Mouse (Mus musculus) right cerebral cortex, postnatal 25 days (tissue): ENCODE measurements around the gene Prr12.

Source experiments
- DNase-seq: peaks from one replicate; pipeline ENCODE4 v3.0.0; 2022

The Prr12 gene

DNA sequence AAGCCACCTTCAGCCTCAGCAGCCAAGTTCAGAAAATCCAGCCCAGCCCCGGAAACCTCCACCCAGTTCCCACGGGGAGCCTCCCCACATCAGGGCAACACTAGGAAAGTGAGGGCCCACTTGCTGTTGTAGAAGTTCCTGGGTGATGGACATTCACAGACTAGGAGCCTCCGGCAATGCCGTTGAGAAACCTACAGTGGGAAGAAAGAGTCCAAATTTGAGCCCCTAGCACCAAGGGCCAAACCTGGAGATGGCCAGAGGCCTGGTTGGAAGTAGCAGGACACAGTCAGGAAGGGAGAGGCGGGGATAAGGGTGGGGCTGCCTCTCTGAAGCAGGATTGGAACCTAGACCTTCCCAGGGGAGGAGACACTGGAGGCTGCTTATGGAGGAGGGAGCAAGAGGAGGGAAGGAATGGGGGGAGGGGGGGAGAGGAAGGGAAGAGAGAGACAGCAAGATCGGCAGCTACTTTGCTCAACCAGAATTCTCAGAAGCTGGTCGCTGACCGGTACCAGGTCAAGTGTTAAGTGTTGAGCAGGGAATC lies 33.6 kb downstream of the Prr12 start:
- no peak for DNase-seq

DNA sequence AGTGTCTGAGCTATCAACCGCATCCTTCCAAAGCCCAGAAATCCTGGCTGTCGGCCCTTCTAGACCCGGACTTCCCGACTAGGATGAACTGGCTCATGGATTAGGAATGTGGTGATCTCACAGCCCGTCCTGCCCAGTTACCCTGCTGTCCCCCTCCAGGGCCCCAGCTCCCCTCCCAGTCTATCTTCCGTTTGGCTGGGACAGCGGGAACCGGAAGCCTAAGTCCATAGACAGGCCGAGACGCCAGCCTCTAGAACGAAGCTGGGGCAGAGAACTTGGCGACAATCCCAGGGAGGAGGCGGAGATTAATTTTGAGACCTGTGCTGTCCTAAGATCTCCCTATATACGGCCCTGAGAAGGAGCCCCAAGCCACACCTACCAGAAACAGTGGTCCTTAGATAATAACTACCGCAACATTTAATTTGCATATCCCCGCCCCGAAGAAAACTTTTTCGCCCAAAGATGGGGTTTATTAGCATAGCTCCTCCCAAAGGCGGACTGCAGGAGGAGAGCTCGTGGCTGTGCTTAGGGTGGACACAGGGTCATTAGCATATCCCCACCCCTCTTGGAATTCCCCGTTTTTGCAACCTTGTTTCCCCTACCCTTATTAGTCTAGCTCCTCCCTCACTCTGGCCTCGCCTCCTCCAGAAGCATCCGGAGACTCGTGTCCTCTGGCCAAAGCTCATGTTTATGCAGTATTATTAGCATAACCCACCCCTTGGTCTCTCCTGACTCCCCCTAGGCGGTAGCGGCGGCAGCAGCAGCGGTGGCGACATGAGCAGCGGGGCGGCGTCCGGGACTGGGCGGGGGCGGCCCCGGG lies 35.2 kb downstream of the Prr12 start, which contains the start of gene Rras:
TSS of gene Rras (plus strand) at position 720 of the 820 bp plus-strand sequence.
- DNase-seq, result peak; percentile 83

DNA sequence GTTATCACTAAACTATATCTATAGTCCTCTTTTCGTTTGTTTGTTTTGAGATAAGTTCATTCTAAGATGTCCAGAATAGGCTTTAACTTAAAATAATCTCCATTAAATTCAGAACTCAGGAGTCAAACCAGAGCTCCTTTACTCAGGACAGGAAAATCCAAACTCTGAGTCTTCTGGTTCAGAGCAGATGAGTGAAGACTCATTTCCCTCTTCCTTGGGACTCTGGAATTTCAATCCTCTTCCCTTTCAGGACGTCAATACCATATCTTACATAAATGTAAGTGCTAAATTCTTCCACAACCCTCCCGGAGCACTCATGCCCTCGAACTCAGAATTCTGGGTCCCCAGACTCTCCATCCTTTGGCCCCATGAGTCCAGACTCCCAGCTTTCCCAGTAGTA lies 35.9 kb downstream of the Prr12 start:
- DNase-seq, result no peak

DNA sequence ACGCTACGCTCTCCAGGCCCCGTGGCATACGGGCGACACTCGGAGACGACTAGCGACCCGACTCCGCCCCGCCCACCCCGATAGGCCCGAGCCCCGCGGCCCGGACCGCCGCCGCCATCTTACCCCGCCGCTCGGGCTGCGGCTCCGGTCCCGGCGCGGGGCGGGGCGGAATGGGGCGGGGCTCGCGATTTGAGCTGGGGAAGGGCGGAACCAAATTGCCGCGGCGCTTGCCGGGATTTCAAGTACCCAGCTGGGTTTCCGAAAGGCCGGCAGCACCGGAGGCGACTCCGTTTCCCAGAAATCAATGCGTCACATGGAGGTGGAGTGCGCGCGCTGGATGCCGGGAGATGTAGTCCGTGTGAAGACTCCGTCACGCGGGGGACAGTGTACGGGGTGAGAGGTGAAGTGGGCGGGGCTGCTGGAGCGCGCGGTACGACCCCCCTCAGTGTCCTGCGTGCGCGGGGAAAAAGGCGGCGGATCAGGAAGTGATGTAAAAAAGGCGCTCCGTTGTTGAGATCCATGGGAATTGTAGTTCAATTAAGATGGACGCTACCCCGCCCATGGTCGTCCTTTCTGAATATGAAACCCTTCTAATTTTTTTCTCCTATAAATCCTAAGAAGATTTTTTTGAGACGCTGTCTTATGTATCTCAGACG lies 36.6 kb downstream of the Prr12 start, which contains the start of gene Scaf1:
TSS of gene Scaf1 (minus strand) at position 407 of the 656 bp plus-strand sequence.
- DNase-seq, result peak; percentile 99

DNA sequence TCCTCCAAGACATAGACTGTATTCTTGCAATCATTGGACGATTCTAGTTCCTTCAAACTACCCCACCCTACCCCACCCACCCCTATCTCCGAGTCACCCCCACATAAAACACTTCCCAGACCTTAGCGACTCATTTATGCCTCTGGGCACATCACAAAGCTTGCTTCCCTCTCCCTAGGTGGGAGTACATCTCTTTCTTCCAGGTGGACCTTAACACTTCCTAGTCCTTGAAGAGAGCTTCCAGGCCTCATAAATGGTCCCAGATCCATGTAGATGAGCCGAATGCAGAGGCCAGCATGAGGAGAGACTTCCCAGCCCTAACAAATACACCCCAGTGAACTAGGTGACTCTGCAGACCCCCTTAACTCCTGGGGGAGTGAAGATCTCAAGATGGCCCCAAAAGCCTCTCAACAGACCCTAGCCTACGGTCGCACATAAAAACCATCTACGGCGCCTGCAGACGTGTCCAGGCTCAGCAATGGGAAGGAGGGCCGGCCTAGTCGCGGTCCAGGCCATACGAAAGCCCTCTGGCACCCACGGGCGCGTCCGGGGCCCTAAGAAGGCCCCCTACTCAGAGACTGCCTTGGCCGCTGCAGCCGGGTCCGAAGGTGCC lies 37.2 kb downstream of the Prr12 start:
- no peak for DNase-seq

DNA sequence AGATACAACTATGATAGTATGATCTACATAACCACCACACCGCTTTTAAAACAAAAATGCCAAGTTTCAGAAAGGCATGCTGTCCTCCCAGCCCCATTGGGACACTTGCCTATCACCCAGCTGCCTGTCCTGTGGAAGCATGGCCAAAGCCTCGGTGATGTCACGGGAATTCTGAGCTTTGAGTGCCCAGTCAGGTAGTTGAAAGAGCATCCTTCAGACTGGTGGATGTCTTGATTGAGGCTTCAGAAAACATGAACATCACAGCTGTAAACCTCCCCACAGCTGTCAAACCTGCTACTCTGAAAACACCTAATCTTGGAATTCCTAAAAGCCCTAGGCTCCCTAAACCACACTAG lies 38.6 kb downstream of the Prr12 start:
- DNase-seq, result no peak

DNA sequence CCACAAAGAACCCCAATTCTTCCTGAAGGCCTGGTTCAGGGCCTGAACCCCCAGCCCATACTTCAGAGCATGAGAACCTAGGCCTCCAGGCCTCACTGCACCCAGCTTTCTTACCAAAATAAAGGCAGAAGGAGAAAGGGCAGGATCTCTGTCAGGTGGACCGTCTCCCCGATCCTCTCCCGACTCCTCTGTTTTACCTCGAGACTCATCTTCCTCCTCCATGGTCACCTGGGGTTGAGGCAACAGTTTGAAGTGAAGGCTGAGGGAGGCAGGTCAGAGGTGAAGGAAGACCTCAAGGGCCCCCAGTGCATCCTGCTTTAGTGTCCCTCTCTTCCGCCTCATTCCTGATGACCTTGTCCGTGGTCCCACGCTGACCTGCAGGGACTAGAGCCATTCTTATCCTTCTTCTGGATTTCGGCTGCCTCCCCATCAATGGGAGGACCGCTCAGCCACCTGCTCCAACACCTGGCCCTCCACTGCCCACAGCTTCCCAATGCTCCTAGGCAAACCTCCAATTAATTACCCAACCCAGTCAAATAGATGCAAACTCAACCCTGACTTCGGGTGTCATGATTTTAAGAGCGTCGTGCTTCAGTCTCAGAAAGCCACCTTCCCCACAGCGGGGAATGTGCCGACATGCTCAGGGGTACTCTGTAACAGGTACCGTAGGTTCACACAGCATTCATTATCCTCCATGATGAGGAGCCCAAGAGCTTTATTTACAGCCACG lies 39.1 kb downstream of the Prr12 start:
- DNase-seq, result no peak

DNA sequence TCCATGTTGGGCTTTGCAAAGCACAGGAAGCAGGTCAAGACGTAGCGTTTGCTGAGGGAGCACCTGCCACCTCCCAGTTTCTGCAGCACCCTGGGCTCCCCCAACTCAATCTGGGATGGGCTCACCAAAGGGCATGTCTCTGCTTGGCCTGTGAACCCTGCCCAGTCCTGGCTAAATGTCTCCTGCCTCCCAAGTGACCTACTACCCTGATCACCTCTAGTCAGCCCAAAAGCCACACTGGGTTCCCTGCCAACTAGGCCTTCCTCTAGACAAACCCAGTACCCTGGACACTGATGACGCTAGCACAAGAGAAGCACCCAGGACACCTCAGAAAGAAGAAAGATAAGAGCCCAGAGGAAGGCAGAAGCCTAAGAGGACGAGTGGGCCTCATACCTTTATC lies 39.9 kb downstream of the Prr12 start:
- DNase-seq, result no peak

DNA sequence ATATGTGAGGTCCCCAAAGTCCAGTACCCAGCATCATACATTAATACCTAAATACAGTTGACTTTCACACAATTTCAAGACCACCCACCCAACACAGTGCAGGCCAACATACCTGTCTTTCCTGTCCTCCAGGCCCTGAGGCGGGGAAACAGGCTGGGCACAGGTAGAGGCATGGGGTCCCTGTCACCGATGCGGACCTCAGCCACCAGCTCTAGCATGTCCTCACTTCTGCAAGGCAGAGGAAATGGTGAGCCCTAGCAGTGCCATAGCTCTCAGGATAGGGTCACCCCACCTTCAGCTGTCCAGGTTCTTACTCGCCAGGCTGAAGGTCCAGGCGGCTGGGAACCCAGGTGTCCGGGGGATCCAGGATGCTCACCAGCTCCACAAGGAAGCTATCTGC lies 40.7 kb downstream of the Prr12 start:
- no peak for DNase-seq

DNA sequence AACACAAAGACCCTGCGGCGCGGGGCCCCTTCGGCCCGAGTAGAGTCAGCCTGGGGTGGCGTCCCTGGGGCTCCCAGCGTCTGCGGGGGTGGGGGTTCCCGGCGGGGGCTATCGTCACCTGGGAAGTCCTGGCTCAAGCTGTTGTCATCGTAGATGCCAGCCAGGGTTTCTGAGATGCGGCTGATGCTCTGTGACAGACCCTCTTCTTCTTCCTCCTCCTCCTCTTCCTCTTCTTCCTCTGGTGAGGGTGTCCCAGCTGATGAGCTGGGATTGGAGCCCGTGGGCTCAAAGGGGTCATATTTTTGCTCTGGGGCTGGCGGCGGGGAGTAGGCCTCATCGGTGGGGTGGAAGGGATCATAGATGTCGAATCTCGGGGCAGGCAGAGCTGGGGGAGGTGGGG lies 44.3 kb downstream of the Prr12 start:
- no peak for DNase-seq

DNA sequence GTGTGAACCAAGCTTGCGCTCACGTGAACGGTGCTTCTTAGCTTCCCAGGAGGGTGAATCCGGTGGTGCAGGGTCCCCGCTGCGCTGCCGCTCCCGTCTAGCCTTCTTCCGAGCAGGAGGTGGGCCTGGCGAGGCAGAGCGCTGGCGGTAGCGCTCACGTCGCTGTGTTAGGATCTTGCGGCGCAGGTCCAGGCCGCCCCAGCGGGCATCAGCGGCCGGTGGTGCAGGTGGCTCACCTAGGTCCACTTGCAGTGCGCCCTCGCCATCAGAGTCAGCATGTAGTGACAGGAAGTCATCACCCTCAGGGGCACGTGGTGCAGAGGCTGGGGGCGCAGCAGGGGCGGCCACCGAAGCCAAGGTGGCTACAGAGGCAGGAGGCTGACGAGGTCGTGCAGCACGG lies 44.8 kb downstream of the Prr12 start:
- DNase-seq, result no peak

DNA sequence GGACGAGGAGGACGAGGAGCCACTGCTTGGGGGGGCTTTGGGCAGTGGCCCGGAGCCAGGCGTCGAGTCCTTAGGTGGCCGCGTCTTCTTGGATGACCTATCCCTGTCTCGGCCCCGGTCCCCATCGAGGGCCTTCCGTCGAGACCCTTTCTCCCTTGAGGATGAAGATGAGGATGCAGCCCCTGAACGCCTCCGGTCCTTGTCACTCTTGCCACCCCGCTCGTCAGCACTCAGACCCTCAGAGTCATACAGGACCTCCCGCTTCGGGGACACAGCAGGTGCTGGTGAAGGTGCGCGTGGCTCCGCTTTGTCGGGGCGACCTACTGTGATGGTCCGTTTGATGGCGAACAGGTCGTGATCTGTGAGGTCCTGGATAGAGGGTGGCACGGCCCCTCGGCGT lies 45.5 kb downstream of the Prr12 start:
- no peak for DNase-seq

DNA sequence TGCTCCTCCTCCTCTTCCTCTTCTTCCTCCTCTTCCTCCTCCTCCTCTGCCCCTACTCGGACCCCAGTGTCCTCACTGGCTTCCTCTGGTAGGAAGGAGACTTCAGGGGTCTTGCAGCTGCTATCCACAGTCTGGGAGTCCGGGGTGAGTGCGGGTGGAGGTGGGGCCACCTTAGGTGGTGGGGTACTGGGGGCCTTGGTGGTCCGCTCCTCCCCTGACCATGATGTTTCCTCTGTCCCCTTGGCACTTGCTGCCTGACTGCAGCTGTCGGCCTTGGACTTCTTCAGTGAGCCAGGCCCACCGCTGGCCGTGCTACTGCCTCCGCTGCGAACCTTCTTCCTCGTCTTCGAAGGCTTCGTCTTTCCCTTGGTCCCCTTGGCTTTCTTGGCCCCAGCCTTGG lies 46.2 kb downstream of the Prr12 start:
- no peak for DNase-seq

DNA sequence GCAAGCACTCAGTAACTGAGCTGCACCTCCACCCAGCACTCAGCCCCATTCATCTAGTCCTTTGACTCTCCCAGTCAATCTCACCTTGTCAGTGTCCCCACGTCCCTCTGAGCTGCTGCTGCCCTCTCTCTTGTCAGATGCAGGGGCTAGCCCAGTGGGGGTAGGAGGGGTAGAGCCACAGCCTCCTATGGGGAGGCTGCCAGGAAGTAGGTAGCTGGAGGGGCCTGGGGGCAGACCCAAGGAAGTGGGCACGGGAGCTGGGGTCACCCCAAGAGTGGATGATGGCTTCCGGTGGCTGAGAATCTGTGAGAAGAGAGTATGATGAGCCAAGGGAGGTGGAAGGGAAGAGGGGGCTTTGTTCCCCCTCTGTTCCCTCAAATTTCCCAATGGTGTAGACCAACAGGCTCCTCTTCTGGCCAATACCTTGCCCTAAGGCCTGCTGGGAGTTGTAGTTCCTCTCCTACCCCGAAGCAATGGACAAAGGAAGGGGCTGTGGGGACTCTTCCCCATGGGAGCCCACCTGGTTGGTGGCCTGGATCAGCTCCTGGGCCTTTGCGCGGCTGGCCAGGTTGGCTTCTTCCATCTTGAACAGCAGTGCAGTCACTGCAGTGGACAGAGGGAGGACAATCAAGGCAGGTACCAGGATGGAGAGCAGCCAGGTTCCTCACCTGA lies 47.2 kb downstream of the Prr12 start:
- no peak for DNase-seq

DNA sequence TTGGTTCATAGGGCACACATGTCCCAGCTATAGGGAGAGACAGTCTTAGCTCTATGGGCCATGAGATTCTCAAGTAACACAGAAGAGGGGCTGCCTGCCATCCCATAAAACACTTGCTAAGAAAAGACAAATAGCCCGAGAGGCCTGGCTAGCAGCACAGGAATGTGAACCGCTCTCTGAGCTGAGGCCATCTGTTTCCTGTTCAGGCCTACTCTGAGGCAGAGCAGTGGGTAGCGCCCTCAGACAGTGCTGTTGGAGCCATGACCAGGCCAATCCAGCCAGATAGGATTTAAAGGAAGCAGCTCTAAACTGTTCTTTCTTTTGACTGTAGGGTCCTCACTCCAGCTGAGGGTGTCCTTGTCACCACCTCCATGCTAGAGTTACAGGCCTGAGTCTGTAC lies 48.1 kb downstream of the Prr12 start:
- no peak for DNase-seq

DNA sequence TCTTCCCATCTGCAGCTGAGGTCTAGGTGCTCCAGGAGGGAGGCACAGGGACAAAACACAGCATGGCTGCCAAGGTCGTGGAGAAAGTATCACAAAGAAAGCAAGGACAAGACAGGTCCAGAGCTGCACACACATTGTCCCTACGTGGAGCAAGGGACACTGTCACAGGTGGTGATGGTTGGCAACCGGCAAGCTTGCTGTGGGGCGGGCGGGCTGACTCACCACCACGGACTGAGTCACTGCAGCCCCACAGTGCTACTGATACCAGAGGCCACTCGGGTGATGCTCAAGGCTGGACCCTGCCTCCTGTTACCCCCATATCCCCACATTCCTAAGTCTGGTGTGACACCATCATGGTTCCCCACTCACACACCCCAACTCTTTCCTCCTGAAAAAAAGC lies 50.2 kb downstream of the Prr12 start:
- no peak for DNase-seq

DNA sequence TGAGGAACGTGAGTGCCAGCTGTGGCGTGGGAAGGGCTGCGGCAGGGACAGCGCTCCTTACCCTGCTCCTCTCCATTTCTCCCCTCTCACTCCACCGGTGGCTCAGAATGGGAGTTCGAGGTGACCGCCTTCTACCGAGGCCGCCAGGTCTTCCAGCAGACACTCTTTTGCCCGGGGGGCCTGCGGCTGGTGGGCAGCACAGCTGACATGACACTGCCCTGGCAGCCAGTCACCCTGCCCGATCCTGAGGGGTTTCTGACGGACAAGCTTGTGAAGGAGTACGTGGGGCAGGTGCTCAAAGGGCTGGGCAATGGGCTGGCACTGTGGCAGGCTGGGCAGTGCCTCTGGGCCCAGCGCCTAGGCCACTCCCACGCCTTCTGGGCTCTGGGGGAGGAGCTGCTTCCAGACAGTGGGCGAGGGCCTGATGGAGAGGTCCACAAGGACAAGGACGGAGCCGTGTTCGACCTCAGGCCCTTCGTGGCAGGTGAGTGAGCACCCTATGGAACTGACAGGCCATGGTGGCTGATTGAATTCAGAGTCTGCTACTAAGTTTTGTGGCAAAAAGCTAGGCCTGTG lies 52.1 kb downstream of the Prr12 start:
- DNase-seq, result no peak

DNA sequence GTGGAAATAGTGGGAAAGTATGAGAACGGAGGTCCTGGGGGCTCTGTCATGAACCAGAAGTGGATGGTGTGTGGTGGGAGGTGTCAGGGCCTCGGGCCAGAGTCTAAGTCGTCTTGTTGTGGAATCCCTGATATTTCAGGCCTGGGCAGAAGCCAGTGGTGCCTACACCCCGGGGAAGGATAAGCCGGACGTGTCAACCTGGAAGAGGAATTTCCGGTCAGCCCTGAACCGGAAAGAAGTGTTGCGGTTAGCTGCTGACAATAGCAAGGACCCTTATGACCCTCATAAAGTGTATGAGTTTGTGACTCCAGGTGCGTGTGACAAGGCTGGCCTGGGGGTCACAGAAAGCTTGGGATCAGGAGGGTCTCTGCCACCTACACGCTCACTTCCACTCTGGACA lies 52.9 kb downstream of the Prr12 start:
- no peak for DNase-seq

DNA sequence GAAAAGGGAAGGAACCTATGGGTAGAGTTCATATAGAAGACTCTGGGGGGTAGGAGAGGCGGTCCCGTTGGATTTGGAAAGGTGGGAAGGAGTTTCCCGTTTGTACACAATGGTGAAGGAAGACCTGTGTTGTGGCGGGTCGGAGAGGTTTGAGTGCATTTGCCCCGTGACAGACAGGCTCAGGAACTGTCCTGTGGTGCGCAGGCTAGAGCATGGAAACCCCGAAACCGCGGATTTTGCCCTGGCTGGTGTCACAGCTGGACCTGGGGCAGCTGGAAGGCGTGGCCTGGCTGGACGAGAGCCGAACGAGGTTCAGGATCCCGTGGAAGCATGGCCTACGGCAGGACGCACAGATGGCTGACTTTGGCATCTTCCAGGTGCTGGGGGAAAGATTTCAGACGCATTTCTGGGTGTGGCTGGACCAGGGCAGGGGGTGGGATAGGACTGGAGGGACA lies 54.2 kb downstream of the Prr12 start, which contains the start of gene Bcl2l12:
TSS of gene Bcl2l12 (minus strand) at position 212 of the 455 bp plus-strand sequence.
- DNase-seq, result no peak

DNA sequence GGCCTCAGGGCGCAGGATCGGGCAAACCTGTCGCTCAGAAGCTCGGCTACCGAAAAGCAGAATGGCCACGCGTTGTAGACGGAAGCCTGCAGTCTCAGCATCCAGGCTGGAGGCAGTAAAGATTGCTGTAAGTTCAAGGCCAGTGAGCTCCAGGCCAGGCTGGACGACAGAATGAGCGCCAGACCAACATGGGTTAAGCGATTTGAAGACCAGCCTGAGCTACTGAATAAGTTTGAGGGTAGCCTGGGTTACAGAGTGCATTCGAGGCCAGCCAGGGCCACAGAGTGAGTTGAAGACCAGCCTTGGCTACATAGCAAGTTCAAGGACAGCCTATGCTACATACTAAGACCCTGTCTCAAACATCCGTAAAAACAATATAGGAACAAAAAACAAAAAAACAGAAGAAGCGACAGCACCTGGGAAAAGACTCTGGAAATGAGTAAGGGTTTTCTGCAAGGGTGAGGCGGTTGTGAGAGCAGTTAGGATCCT lies 54.7 kb downstream of the Prr12 start:
- no peak for DNase-seq

DNA sequence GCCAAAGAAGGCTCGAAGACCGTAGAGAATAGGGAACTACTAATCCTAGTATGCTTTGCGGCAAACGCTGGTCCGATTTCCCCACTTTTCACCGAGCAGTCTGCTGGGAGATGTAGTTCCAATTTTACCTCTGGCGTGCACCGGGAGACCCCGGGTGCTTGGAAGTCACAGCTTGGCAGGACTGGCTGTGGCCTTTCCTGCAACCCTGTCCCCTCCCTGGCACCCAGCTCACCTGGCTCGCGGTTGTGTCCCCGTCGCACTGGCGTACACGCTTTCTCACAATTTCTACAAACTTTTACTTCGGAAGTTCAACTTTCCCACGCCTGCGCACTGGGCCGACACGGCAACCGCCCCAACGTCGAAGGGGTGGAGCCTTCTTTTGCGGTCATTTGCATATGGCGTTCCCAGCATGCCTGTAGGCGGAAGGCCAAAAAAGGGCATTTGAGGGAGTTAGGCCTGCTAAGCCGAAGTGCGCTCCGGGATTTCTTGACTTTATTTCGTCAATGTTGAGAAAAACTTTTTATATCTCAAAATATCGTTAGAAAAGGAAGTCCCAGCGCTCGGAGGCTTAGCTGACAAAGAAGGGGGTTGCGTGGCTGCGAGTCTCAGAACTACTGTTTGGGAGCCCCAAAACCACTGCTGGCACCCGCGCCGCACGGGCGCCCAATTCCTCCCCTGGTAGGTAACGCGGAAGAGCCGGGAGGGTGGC lies 55.3 kb downstream of the Prr12 start, which contains the start of gene Irf3:
TSS of gene Irf3 (plus strand) at position 418 of the 709 bp plus-strand sequence.
- DNase-seq, result peak; percentile 94
